In genomic region chr6:72390795-72391521, GRCm38 (mm10) we compare ENCODE assay signal across 8 mouse cellular contexts. TPM values are rescaled to one million over a fixed set of nuclear protein-coding genes. Genes with fewer than 3 reads are reported as not detected.
DNase-seq lines count a peak whose midpoint lies in the region; ATAC-seq and TF ChIP-seq lines count a peak whose summit lies in the region.

No protein-coding gene starts in this region.

- no peak for TF ChIP-seq EP300 in heart, postnatal 0 days (IDR thresholded peaks at IDR 0.05; ENCODE audit: low read depth)

- H3K4me3 ChIP-seq in thymus, adult 2 months (ENCODE audit: control insufficient read depth, insufficient read depth, low read length) = peak overlapping the region; percentile 72; the same call in 1 of the 2 replicates
- peak overlapping the region; percentile 62 for H3K4me3 ChIP-seq in embryonic facial prominence, embryonic 13.5 days
- peak overlapping the region; percentile 57 for H3K4me3 ChIP-seq in heart, postnatal 0 days (ENCODE audit: low read depth, low read length)

- WGBS in thymus, adult 2 months = 47% methylated on average over 12 of the region's 12 CpGs
- WGBS in embryonic facial prominence, embryonic 13.5 days = 16% methylated on average over 12 of the region's 12 CpGs
- 18% methylated on average over 12 of the region's 12 CpGs for WGBS in heart, postnatal 0 days

- peak overlapping the region; percentile 43 for H3K27ac ChIP-seq in thymus, adult 2 months (ENCODE audit: control insufficient read depth, insufficient read depth, low read length)
- H3K27ac ChIP-seq in embryonic facial prominence, embryonic 13.5 days = peak overlapping the region; percentile 94
- peak overlapping the region; percentile 99 for H3K27ac ChIP-seq in heart, postnatal 0 days (ENCODE audit: low read depth)

- H3K9ac ChIP-seq in embryonic facial prominence, embryonic 13.5 days = peak overlapping the region; percentile 83
- H3K9ac ChIP-seq in heart, postnatal 0 days (replicated peaks; ENCODE audit: low read depth, low read length) = peak overlapping the region; percentile 76

- no peaks in the 10 kb centered on the region for H3K9me3 ChIP-seq in embryonic facial prominence, embryonic 13.5 days
- H3K9me3 ChIP-seq in heart, postnatal 0 days (replicated peaks; ENCODE audit: control insufficient read depth, low read length) = no peaks in the 10 kb centered on the region

- no peaks in the 10 kb centered on the region for H3K36me3 ChIP-seq in thymus, adult 2 months (ENCODE audit: control insufficient read depth, insufficient read depth, low read length)
- H3K36me3 ChIP-seq in embryonic facial prominence, embryonic 13.5 days = peaks cover 13% of the 10 kb centered on the region
- peaks cover 13% of the 10 kb centered on the region; the same call in 1 of the 2 replicates for H3K36me3 ChIP-seq in heart, postnatal 0 days (replicated peaks; ENCODE audit: control insufficient read depth, insufficient read depth, low read length)
- H3K36me3 ChIP-seq in splenic B cell, adult 2 months (ENCODE audit: control insufficient read depth, insufficient read depth, low read length, poor library complexity, severe bottlenecking) = no peaks in the 10 kb centered on the region; the same call in 1 of the 2 replicates

- peak overlapping the region; percentile 77 for H3K4me2 ChIP-seq in embryonic facial prominence, embryonic 13.5 days
- peak overlapping the region; percentile 72 for H3K4me2 ChIP-seq in heart, postnatal 0 days (ENCODE audit: low read depth, low read length)

- no peak for TF ChIP-seq CTCF in thymus, adult 2 months (IDR thresholded peaks at IDR 0.05; ENCODE audit: borderline replicate concordance, control insufficient read depth, extremely low read depth, insufficient read depth, low read length, poor library complexity)
- no peak for TF ChIP-seq CTCF in heart, postnatal 0 days (IDR thresholded peaks at IDR 0.05; ENCODE audit: low read depth)

- no peak for TF ChIP-seq POLR2A in thymus, adult 2 months (IDR thresholded peaks at IDR 0.05; ENCODE audit: control insufficient read depth, extremely low read depth, insufficient read depth, low read length, poor library complexity)

- 0 out of 2 replicates have a peak, but pooled peaks have one; percentile 52 for ATAC-seq in embryonic facial prominence, embryonic 13.5 days (ENCODE audit: insufficient number of reproducible peaks, insufficient read depth, low FRiP score, low TSS enrichment, low read depth)
- peak; percentile 58 for ATAC-seq in heart, postnatal 0 days (ENCODE audit: insufficient read depth, low read depth)

- H3K4me1 ChIP-seq in thymus, adult 2 months (replicated peaks; ENCODE audit: control insufficient read depth, insufficient read depth, low read length) = peaks cover 15% of the 10 kb centered on the region
- peaks cover 27% of the 10 kb centered on the region for H3K4me1 ChIP-seq in embryonic facial prominence, embryonic 13.5 days
- peaks cover 17% of the 10 kb centered on the region for H3K4me1 ChIP-seq in heart, postnatal 0 days (ENCODE audit: control insufficient read depth, insufficient read depth)

- no peak for DNase-seq in thymus, adult 2 months
- no peak for DNase-seq in thymus, postnatal 36 days
- DNase-seq in heart, postnatal 0 days (ENCODE audit: low spot score) = peak; percentile 68
- peak; percentile 95 for DNase-seq in kidney, postnatal 14 days
- DNase-seq in lung, postnatal 4 days = peak; percentile 73 to 86
- DNase-seq in splenic B cell, adult 2 months (ENCODE audit: low read depth, low spot score) = peak; percentile 50
- no peak for DNase-seq in layer of hippocampus, postnatal 25 days (ENCODE audit: extremely low spot score in 1 of 2, low spot score in 1 of 2)

- H3K27me3 ChIP-seq in thymus, adult 2 months (ENCODE audit: control insufficient read depth, insufficient read depth, low read length) = no peaks in the 10 kb centered on the region
- H3K27me3 ChIP-seq in embryonic facial prominence, embryonic 13.5 days = no peaks in the 10 kb centered on the region
- no peaks in the 10 kb centered on the region for H3K27me3 ChIP-seq in heart, postnatal 0 days (ENCODE audit: control insufficient read depth, insufficient read depth, low read length)
- no peaks in the 10 kb centered on the region for H3K27me3 ChIP-seq in splenic B cell, adult 2 months (ENCODE audit: control insufficient read depth, insufficient read depth, low read length, poor library complexity, severe bottlenecking)

RNA-seq across cellular contexts. Expression of gene Vamp8, which starts 0.5 kb away (rescaled TPM):
- polyA plus RNA-seq in thymus, adult 2 months (2012; rRNA removed) = 104 and 149 TPM in 2 replicates
- polyA plus RNA-seq in embryonic facial prominence, embryonic 13.5 days (2015; fragmentation: Nextera tagmentation; extraction: Ambion mirVana) = 130 and 135 TPM in 2 replicates
- total RNA-seq in heart, postnatal 0 days (2014; rRNA removed; ENCODE audit: low replicate concordance) = 69.8 and 109 TPM in 2 replicates
- 174 and 175 TPM in 2 replicates for polyA plus RNA-seq in heart, postnatal 0 days (2015; fragmentation: Nextera tagmentation; extraction: Ambion mirVana)
- 10 to 100 TPM; 14.3 to 16.2 TPM for total RNA-seq in layer of hippocampus, postnatal 25 days (2021)

RNA-seq across cellular contexts. Expression of gene Vamp5, which starts 10.7 kb away (rescaled TPM):
- polyA plus RNA-seq in thymus, adult 2 months (2012; rRNA removed) = 18.2 and 24.0 TPM in 2 replicates
- 19.7 and 20.6 TPM in 2 replicates for polyA plus RNA-seq in embryonic facial prominence, embryonic 13.5 days (2015; fragmentation: Nextera tagmentation; extraction: Ambion mirVana)
- 19.5 and 39.8 TPM in 2 replicates for total RNA-seq in heart, postnatal 0 days (2014; rRNA removed; ENCODE audit: low replicate concordance)
- polyA plus RNA-seq in heart, postnatal 0 days (2015; fragmentation: Nextera tagmentation; extraction: Ambion mirVana) = 49.0 and 52.9 TPM in 2 replicates
- total RNA-seq in layer of hippocampus, postnatal 25 days (2021) = 1 to 10 TPM; 3.9 to 4.6 TPM

RNA-seq across cellular contexts. Expression of gene Ggcx, which starts 23.1 kb away (rescaled TPM):
- polyA plus RNA-seq in thymus, adult 2 months (2012; rRNA removed) = 14.0 and 15.3 TPM in 2 replicates
- polyA plus RNA-seq in embryonic facial prominence, embryonic 13.5 days (2015; fragmentation: Nextera tagmentation; extraction: Ambion mirVana) = 39.1 and 41.5 TPM in 2 replicates
- total RNA-seq in heart, postnatal 0 days (2014; rRNA removed; ENCODE audit: low replicate concordance) = 16.8 and 21.9 TPM in 2 replicates
- polyA plus RNA-seq in heart, postnatal 0 days (2015; fragmentation: Nextera tagmentation; extraction: Ambion mirVana) = 13.2 and 16.8 TPM in 2 replicates
- 10 to 100 TPM; 19.8 to 22.4 TPM for total RNA-seq in layer of hippocampus, postnatal 25 days (2021)

RNA-seq across cellular contexts. Expression of gene Rnf181, which starts 24.2 kb away (rescaled TPM):
- polyA plus RNA-seq in thymus, adult 2 months (2012; rRNA removed) = 90.7 and 98.9 TPM in 2 replicates
- 94.5 and 110 TPM in 2 replicates for polyA plus RNA-seq in embryonic facial prominence, embryonic 13.5 days (2015; fragmentation: Nextera tagmentation; extraction: Ambion mirVana)
- 53.5 and 65.0 TPM in 2 replicates for total RNA-seq in heart, postnatal 0 days (2014; rRNA removed; ENCODE audit: low replicate concordance)
- polyA plus RNA-seq in heart, postnatal 0 days (2015; fragmentation: Nextera tagmentation; extraction: Ambion mirVana) = 74.9 and 81.3 TPM in 2 replicates
- 10 to 100 TPM; 75.9 to 83.5 TPM for total RNA-seq in layer of hippocampus, postnatal 25 days (2021)

RNA-seq across cellular contexts. Expression of gene Tmem150a, which starts 35.7 kb away (rescaled TPM):
- 14.4 and 19.4 TPM in 2 replicates for polyA plus RNA-seq in thymus, adult 2 months (2012; rRNA removed)
- polyA plus RNA-seq in embryonic facial prominence, embryonic 13.5 days (2015; fragmentation: Nextera tagmentation; extraction: Ambion mirVana) = 10.8 and 11.1 TPM in 2 replicates
- 18.2 and 23.2 TPM in 2 replicates for total RNA-seq in heart, postnatal 0 days (2014; rRNA removed; ENCODE audit: low replicate concordance)
- polyA plus RNA-seq in heart, postnatal 0 days (2015; fragmentation: Nextera tagmentation; extraction: Ambion mirVana) = 8.0 and 9.7 TPM in 2 replicates
- 10 to 100 TPM in 1 of 2 experiments, 1 to 10 TPM in 1; 8.5 to 11.9 TPM for total RNA-seq in layer of hippocampus, postnatal 25 days (2021)

Comparison
In these comparisons a context has a peak if more than half of its experiments do, and no peak if none do; other contexts are left out.
1. DNase-seq: peak in heart, postnatal 0 days (single experiment), kidney, postnatal 14 days (single experiment), lung, postnatal 4 days (2 of 2) and splenic B cell, adult 2 months (single experiment); none in thymus, adult 2 months (single experiment), thymus, postnatal 36 days (0 of 2) and layer of hippocampus, postnatal 25 days (0 of 2).
2. H3K27ac ChIP-seq: peak in every context shown above with its lines; median percentile 99 in heart, postnatal 0 days; 94 in embryonic facial prominence, embryonic 13.5 days; 43 in thymus, adult 2 months.
3. Peak in every context shown above with its lines, with median percentiles within 50 percentile points of each other: H3K4me3 ChIP-seq.